Mouse (Mus musculus) hindbrain, embryonic 10.5 days (tissue): Measurements from ENCODE around the gene Rdh19. TPM values are rescaled to one million over a fixed set of nuclear protein-coding genes. Genes with fewer than 3 reads are reported as not detected.
A peak's percentile ranks its signal among the peaks of the same experiment; 100 is the strongest.
"Not testable (repeated sequence)": the region's sequence is repeated elsewhere in the genome, so short reads cannot be mapped to it uniquely, and the experiment has no call there.

ENCODE experiments used
- DNase-seq: peaks from one replicate; pipeline ENCODE4 v3.0.0-alpha.2; 2017; ENCODE audit warnings: low spot score
- H3K27ac ChIP-seq: fragments of 300-500 bp; sonication (generic); 2 replicates; pipeline ENCODE4 v1.5.1; 2016; ENCODE audit warnings: mild to moderate bottlenecking, moderate library complexity
- H3K27me3 ChIP-seq: fragments of 300-500 bp; sonication (generic); 2 replicates; pipeline ENCODE4 v1.6.1; 2016; ENCODE audit warnings: mild to moderate bottlenecking; ENCODE audit not compliant: poor library complexity, insufficient read depth, severe bottlenecking
- H3K36me3 ChIP-seq: fragments of 300-500 bp; sonication (generic); 2 replicates; pipeline ENCODE4 v1.6.1; 2016; ENCODE audit warnings: mild to moderate bottlenecking, moderate library complexity
- H3K4me1 ChIP-seq: fragments of 300-500 bp; sonication (generic); replicated peaks from 2 replicates; pipeline ENCODE4 v1.6.1; 2016; ENCODE audit warnings: mild to moderate bottlenecking
- H3K4me3 ChIP-seq: fragments of 300-500 bp; sonication (generic); 2 replicates; pipeline ENCODE4 v1.5.1; 2016; ENCODE audit warnings: mild to moderate bottlenecking, moderate library complexity
- H3K9me3 ChIP-seq: fragments of 300-500 bp; sonication (generic); 2 replicates; pipeline ENCODE4 v1.6.1; 2016; ENCODE audit warnings: mild to moderate bottlenecking, moderate library complexity
- WGBS: fragments of 180-500 bp; shearing (Covaris S2); methylation state at CpG from one replicate; pipeline ENCODE4 v1.1.7; 2016; 5-methylcytosine and 5-hydroxymethylcytosine counted together
- polyA plus RNA-seq: library from polyadenylated mRNA; unstranded; fragments of >200 nt; fragmentation: Nextera tagmentation; extraction: Ambion mirVana; gene quantifications from 2 replicates; pipeline ENCODE4 v1.2.1, GENCODE M21; 2016

The Rdh19 gene
- not detected in 2 replicates for polyA plus RNA-seq

DNA sequence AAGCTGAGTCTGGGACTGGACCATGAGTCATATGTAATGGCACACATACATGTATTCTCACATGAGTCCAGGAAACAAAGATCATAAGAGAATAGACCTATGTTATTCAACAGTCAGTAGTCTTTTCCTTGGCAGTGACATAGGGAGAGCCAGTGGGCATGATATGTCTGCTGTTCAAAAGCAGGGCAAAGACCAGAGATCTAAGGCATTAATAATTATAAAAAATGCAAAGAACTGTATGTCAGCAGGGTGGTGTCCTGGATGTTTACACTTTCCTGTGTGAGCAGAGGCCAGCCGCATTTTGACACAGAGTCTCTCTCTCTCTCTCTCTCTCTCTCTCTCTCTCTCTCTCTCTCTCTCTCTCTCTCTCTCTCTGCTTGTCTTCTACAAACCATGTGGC lies at the start of gene Rdh19:
Gene Rdh19 (plus strand): TSS at position 301 of the 400 bp plus-strand sequence.
- Histone ChIP-seq H3K36me3 (no peaks in the 10 kb centered on the region), H3K9me3 (no peaks in the 10 kb centered on the region), H3K4me3 (no peak within 1 kb of the TSS), H3K27ac (no peak within 1 kb of the TSS), H3K27me3 (no peaks in the 10 kb centered on the region), H3K4me1 (no peaks in the 10 kb centered on the region)
- DNase-seq: no peak
- 90% methylated on average over 1 of the region's 1 CpGs for WGBS

DNA sequence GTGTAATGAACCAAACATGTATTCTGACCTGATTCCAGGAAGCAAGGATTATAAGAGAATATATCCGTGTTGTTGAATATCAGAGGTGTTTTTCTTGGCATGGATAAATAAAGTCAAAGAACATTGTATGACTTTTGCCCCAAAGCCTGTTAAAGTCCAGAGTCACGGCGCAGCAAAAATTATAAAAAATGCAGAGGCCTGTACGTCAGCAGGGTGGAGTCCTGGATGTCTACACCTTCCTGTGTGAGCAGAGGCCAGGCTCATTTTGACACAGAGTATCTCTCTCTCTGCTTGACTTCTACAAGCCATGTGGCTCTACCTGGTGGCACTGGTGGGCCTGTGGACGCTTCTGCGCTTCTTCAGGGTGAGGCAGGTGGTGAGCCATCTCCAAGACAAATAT lies 48.8 kb upstream of the Rdh19 start, which contains the start of gene Rdh16:
Gene Rdh16 (plus strand): TSS at position 262 of the 400 bp plus-strand sequence.
- Histone ChIP-seq H3K4me1 (no peaks in the 10 kb centered on the region), H3K36me3 (no peaks in the 10 kb centered on the region), H3K9me3 (no peaks in the 10 kb centered on the region), H3K27ac (no peak within 1 kb of the TSS), H3K27me3 (no peaks in the 10 kb centered on the region), H3K4me3 (no peak within 1 kb of the TSS)
- no peak for DNase-seq
- 89% methylated on average over 6 of the region's 6 CpGs for WGBS

DNA sequence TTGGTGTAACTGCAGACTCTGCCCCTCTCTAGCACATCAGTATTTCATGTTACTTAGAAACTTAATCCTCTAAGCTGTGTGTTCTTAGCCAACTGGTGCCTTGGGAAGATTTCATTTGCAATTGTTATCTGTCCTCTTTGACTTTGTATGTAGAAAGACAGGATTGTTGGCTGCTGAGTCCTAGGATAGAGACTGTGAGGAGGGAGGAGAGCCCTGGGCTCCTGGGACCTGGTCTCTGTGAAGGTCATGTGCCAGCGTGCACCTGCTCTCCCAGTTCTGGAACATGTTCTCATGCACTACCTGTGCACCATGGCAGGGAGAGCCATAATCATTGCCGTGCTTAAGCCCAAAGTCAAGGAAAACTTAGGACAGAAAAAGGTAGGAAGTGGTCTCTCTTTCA lies 48.1 kb upstream of the Rdh19 start:
- H3K4me3 ChIP-seq: no peak overlapping the region
- 96% methylated on average over 2 of the region's 2 CpGs for WGBS
- no peaks in the 10 kb centered on the region for H3K4me1 ChIP-seq
- no peaks in the 10 kb centered on the region for H3K36me3 ChIP-seq
- H3K9me3 ChIP-seq: no peaks in the 10 kb centered on the region
- no peak overlapping the region for H3K27ac ChIP-seq
- H3K27me3 ChIP-seq: no peaks in the 10 kb centered on the region
- DNase-seq: no peak

DNA sequence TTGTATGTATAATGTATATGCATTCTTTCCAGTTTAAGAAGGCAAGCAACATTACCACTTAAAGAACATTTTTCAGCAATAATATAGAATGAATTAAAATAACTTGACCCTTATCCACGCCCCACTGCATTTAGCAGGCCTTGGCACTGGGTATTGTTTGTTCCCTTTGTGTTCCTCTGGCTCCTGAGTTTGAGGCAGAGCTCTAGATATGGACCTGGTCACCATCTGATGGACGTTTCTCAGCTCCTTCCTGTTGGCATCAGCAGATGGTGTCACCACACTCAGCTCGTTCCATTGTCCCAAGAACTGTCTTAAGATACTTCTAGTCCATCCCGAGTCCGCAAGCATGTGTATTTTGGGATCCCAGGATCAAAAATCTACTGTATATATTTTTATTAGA lies 47.5 kb upstream of the Rdh19 start:
- WGBS: 84% methylated on average over 5 of the region's 5 CpGs

DNA sequence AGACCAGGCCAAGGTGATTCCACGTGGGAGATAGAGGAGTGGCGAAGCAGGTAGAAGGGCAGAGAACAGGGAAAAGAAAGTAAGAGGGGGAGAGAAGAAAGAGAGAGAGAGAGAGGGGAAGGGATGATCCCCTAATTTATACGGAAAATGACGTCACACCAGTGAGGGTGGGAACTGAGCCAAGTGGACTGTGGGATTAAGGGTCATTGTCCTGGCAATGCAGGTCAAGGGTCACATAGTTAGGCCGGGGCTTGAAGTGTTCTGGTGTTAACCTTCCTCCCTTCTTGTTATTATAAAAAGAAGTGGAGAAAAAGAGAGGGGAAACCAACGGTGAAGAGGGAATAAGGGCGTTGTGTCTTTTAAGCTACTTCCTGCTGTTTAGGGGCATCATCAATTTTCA lies 45.3 kb upstream of the Rdh19 start:
- no peak overlapping the region for H3K27ac ChIP-seq
- no peaks in the 10 kb centered on the region for H3K36me3 ChIP-seq
- no peak for DNase-seq
- no peaks in the 10 kb centered on the region for H3K27me3 ChIP-seq
- H3K9me3 ChIP-seq: no peaks in the 10 kb centered on the region
- H3K4me3 ChIP-seq: no peak overlapping the region
- no peaks in the 10 kb centered on the region for H3K4me1 ChIP-seq
- 56% methylated on average over 7 of the region's 7 CpGs for WGBS

More for the DNA sequence above, 47.5 kb upstream of the Rdh19 start:
- Histone ChIP-seq H3K27ac (no peak overlapping the region), H3K4me1 (no peaks in the 10 kb centered on the region), H3K9me3 (no peaks in the 10 kb centered on the region), H3K27me3 (no peaks in the 10 kb centered on the region), H3K4me3 (no peak overlapping the region), H3K36me3 (no peaks in the 10 kb centered on the region)
- no peak for DNase-seq

DNA sequence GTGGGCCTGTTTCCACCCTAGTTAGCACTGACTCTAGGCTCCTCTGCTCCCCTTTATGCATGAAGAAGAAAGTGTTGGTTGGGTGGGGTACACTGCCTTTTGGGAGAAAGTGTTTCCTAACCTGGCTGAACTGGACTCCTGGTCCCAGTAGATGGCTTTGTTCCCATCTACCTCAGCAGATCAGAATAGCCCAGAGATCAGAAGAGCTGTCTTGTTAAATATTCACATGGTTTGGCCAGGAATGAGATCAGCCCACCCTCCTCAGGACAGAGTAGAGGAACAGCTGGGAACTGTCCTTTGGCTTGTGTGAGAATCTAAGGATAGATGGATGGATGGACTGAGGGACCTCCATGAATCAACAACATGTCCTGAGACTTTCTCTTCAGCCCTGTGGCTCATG lies 33.8 kb upstream of the Rdh19 start:
- no peak overlapping the region for H3K27ac ChIP-seq
- H3K4me3 ChIP-seq: no peak overlapping the region
- H3K27me3 ChIP-seq: no peaks in the 10 kb centered on the region
- DNase-seq: no peak
- no peaks in the 10 kb centered on the region for H3K4me1 ChIP-seq
- H3K9me3 ChIP-seq: peaks cover 13% of the 10 kb centered on the region; the same call in 1 of the 2 replicates
- no peaks in the 10 kb centered on the region for H3K36me3 ChIP-seq

DNA sequence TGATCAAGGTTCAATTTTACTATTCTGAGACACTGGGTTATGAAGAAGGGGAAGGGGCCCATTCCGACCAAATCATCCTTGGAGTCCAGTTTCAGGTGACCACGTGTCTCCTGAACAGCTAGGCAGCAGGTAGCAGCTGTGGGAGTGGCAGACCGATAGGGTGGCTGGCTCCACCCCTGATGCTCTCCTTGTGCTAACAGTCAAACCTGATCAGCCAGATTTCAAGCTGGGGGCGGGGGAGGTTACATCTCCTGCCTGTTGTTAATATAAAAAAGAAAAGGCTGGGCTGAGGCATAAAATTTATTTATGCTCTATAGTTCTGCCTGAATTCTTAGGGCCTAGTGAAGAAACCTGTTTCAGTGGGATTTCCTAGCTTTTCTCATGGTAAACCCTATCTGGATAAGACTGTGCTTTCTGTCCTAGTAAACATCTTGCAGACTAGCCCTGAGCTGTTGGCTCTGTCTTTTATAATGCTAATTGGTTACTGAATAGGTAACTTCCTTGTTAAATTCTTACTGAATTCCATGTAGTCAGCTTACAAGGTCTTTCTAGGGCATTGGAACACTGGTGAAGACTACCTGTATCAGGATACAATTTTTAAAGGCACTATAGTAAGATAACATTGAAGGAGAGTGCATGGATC lies 32.3 kb upstream of the Rdh19 start:
- H3K4me3 ChIP-seq, H3K36me3 ChIP-seq, H3K27me3 ChIP-seq, H3K27ac ChIP-seq, H3K4me1 ChIP-seq, DNase-seq: not testable (repeated sequence)
- WGBS: 79% methylated on average over 4 of the region's 4 CpGs
- H3K9me3 ChIP-seq: peaks cover 15% of the 10 kb centered on the region; the same call in 1 of the 2 replicates

DNA sequence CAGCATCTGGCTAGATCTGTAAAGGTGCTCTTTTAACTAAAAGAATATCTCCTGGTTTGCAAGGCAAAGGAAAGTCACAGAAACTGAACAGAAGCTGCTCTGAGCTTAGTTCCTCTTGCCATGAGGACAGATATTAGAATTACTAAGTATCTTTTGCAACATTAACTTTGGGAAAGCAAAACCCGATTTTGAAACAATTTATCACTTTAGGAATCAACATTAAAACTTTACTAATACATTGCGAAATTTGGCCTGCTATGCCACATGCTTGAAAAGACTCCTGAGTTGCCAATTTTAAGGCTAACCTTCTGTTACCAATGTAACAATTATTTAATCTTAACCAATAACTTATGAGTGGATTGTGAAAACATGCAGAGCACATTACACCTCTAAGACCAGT lies 27.9 kb upstream of the Rdh19 start:
- peaks cover 15% of the 10 kb centered on the region; the same call in 1 of the 2 replicates for H3K9me3 ChIP-seq
- DNase-seq, H3K36me3 ChIP-seq, H3K4me3 ChIP-seq, H3K27me3 ChIP-seq, H3K4me1 ChIP-seq, H3K27ac ChIP-seq: not testable (repeated sequence)
- 90% methylated on average over 2 of the region's 2 CpGs for WGBS

DNA sequence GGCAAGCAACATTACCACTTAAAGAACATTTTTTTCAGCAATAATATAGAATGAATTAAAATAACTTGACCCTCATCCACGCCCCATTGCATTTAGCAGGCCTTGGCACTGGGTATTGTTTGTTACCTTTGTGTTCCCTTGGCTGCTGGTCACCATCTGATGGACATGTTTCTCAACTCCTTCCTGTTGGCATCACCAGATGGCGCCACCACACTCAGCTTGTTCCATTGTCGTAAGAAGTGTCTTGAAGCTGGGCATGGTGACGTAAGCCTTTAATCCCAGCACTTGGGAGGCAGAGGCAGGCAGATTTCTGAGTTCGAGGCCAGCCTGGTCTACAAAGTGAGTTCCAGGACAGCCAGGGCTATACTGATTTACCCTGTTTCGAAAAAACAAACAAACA lies 24.3 kb upstream of the Rdh19 start:
- WGBS: 80% methylated on average over 6 of the region's 6 CpGs
- H3K4me3 ChIP-seq: no peak overlapping the region
- H3K36me3 ChIP-seq: no peaks in the 10 kb centered on the region
- H3K4me1 ChIP-seq: no peaks in the 10 kb centered on the region
- H3K9me3 ChIP-seq: peaks cover 4% of the 10 kb centered on the region; the same call in 1 of the 2 replicates
- no peak overlapping the region for H3K27ac ChIP-seq
- no peaks in the 10 kb centered on the region for H3K27me3 ChIP-seq
- DNase-seq: peak; percentile 8

DNA sequence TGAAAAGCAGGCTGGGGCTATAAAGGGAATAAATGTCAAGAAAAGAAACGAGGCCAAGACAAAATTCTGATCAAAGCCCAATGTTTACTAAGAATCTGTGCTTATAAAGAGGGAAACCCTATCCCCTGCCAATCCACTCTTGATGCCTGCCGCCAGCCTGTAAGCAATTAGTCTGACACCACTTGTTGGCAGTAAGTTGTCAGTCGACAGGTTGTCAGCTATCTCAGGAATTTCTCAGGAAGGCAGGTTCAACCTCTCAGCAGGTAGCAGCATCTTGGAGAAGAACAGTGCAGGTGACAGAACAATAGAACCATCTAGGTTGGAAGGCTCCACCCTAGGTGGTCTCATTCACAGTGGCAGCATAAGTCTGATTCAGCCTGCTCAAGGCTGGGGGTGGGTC lies 20.6 kb upstream of the Rdh19 start:
- no peak overlapping the region for H3K4me3 ChIP-seq
- DNase-seq: no peak
- no peaks in the 10 kb centered on the region for H3K36me3 ChIP-seq
- no peak overlapping the region for H3K27ac ChIP-seq
- H3K9me3 ChIP-seq: peaks cover 5% of the 10 kb centered on the region; the same call in 1 of the 2 replicates
- H3K4me1 ChIP-seq: no peaks in the 10 kb centered on the region
- no peaks in the 10 kb centered on the region for H3K27me3 ChIP-seq
- 81% methylated on average over 3 of the region's 3 CpGs for WGBS

DNA sequence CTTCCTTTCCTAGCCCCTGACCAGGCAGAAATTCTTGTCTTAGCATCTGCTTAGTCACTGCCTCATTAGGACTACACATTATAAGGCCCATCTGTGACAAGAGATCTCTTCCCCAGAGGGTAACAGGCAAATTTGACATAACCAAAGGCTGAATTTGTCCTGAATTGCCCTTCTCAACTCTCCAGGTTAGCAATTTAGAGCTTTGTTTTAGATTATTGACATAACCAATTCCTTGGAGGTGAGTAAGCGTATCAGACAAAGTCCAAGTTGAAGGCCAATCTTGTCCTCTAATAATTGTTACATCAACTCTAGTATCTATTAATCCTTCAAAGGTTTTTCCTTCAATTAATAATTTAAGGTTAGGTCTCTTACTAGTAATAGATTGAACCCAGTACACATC lies 15.5 kb upstream of the Rdh19 start:
- H3K9me3 ChIP-seq: peaks cover 10% of the 10 kb centered on the region; the same call in 1 of the 2 replicates
- DNase-seq, H3K27me3 ChIP-seq, H3K4me1 ChIP-seq, H3K27ac ChIP-seq, H3K4me3 ChIP-seq, H3K36me3 ChIP-seq: not testable (repeated sequence)
- 98% methylated on average over 1 of the region's 1 CpGs for WGBS

DNA sequence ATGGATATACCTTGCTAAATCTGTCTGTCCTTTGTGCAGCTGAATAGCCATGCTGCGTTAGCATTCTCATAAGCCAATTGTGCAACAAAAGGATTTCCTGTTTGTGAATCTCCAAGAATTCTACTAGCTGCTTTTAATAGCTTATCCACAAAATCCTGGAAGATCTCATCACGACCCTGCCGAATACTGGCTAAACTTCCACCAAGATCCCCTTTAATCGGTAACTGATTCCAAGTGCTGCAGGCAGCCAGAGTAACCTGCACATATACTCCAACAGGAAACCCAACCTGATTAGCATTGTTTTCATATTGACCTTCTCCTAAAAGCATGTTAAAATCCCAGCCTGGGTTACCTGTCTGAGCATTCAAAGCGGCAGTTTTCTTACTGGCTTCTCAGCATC lies 14.4 kb upstream of the Rdh19 start:
- no peak for DNase-seq
- WGBS: 88% methylated on average over 5 of the region's 5 CpGs
- Histone ChIP-seq H3K36me3 (no peaks in the 10 kb centered on the region), H3K4me1 (no peaks in the 10 kb centered on the region), H3K4me3 (no peak overlapping the region), H3K27me3 (no peaks in the 10 kb centered on the region), H3K27ac (no peak overlapping the region), H3K9me3 (peaks cover 10% of the 10 kb centered on the region; the same call in 1 of the 2 replicates)

DNA sequence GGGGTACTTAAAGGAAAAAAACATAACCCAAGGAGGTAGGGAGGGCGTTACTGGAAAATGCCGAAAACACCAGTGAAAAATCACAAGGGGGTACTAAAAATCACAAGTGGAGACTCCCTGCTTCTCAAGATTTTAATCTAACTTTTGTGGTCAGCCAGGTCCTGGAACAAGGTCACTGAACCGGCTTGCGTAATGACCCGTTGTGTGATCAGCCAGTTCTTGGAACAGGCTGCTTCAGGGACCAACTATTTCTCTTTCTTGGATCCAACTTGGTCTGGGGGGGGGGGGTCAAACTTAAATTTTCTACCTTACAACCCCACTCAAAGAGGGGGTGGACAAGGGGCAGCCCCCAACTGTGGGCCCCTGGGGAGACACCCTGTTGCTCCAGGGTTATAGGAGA lies 11.9 kb upstream of the Rdh19 start:
- not testable (repeated sequence) for H3K9me3 ChIP-seq, H3K4me1 ChIP-seq, H3K36me3 ChIP-seq, H3K27ac ChIP-seq, H3K27me3 ChIP-seq, DNase-seq, H3K4me3 ChIP-seq
- 94% methylated on average over 5 of the region's 5 CpGs for WGBS

DNA sequence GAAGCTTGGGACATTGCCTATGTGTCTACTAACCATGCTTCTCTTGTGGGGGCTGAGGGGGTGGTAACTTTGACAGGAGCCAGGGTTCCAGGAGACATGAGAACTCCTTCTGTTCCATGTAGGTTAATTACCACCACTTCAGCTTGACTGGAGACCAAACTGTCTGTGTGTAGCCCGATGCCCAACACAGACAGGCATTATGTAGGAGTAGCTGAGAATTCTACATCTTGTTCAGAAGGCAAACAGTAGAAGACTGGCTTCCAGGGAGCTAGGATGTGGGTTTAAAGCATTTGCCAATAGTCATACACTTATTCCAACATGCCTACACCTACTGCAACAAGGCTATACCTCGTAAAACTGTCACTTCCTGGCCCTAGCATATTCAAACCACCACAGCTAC lies 11.2 kb upstream of the Rdh19 start:
- Histone ChIP-seq H3K4me1 (no peaks in the 10 kb centered on the region), H3K4me3 (no peak overlapping the region), H3K36me3 (no peaks in the 10 kb centered on the region), H3K9me3 (peaks cover 6% of the 10 kb centered on the region; the same call in 1 of the 2 replicates), H3K27me3 (no peaks in the 10 kb centered on the region), H3K27ac (no peak overlapping the region)
- no peak for DNase-seq
- WGBS: 88% methylated on average over 2 of the region's 2 CpGs
